Mouse (Mus musculus) gastrocnemius, adult 8-10 months (tissue): ENCODE data around the gene Egfl6. TPM values are rescaled to one million over a fixed set of nuclear protein-coding genes. Genes with fewer than 3 reads are reported as not detected.
A peak's percentile ranks its signal among the peaks of the same experiment; 100 is the strongest.
"Not testable (repeated sequence)": the region's sequence is repeated elsewhere in the genome, so short reads cannot be mapped to it uniquely, and the experiment has no call there.

Experiments
- DNase-seq, 2 experiments: peaks; one replicate each; pipeline ENCODE4 v3.0.0; 2022; ENCODE audit warnings: low spot score in 2 of 2
- total RNA-seq, 4 experiments: library from RNA; stranded (reverse); gene quantifications; 2 replicates each; pipeline ENCODE4 v1.2.4; 2022

The Egfl6 gene
- total RNA-seq, 4 experiments from 2014 or later, result 0.16 to 0.52 (median 0.34) TPM; not detected in 1

DNA sequence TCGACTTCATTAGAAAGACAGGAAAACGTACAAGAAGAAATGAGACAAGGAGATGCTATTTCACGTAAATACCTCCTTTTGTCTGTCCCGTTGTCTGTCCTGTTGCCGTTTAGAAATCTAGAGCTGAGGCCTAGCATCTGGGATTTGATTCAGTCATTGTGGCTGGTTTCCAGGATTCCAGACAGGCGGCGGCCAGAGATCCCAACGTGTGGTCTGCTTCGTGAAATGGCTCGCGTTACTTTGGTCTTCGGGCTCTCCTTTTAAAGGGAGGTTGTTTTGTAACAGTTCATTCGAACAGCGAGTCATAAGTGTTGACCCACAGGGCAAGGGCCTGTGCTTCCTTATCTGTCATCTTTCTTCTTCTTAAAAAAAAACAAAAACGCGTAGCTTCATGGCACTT is 67.2 kb downstream of the Egfl6 start, which contains the start of gene Tceanc:
Gene Tceanc, minus strand, starts transcription at position 223 of the 400 bp plus-strand sequence.
- peak in 1 of 2 experiments; percentile 8 for DNase-seq

DNA sequence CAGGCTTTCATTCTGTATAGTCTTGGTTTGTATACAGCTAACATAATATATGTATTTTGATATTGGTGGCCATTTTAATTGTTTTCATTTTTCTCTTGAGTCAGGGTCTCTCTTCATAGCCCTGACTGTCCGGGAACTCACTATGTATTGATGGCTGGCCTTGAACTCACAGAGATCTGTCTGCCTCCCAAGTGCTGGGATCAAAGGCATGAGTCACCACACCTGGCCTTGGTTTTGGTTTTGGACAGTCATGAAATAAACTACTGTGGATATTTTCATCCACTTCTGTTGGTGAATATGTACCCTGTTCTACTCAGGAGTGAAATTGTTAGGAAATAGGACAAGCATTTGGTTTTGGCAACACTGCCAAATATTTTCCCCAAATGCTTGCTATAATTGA is 68.9 kb downstream of the Egfl6 start:
- DNase-seq, result no peak

DNA sequence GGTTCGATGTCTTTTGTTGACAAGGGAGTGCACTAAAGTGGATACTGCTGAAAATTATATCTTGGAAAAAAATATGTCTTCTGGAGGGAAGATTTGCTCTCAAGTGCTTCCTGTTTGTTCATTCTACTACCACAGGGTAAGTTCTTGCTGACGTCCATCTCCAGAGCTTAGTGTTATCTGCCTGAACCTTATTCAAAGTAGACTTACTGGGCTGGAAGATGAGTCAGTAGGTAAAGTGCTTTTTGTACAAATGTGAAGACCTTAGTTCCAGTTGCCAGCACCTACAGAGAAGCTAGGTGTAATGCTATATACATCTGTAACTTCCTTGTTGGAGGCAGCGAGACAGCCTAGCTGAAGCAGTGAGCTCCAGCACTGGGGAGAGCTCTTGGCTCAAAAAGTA is 69.6 kb downstream of the Egfl6 start:
- DNase-seq, result no peak

DNA sequence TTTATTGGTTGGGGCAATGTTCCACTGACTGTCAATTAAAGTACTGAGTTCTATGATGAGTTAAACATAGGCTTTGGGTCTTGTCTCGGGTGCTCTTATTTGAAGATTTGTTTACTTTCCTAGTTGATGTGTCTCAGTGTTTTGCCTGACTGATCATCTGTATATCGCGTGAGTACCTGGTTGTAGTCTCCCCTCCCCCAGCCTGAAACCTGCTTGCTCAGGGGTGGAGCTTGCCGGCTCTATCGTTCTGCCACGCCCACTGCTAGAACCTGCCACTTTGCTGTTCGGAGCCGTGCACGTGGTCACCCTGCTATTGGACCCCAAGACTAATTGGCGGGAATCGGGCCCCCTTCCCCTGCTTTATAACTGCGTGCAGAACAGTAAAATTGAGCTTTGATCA is 71.5 kb downstream of the Egfl6 start:
- DNase-seq, result not testable (repeated sequence)

DNA sequence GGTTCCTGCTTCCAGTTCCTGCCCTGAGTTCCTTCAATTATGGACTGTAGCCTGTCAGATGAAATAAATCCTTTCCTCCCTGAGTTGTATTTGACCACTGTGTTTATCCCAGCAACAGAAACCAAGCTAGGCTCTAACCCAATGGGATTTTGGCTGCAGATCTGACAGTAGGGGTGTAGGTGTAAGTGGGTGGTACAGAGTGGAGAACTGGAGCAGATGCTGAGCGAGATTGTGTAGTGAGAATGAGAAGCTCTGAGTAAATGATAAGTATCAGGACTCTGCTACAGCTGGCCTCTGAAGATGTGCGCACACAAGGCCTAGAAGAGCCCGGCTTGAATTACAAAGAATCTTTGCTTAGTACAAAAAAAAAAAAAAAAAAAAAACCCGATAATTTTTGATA is 73.4 kb downstream of the Egfl6 start:
- no peak for DNase-seq

DNA sequence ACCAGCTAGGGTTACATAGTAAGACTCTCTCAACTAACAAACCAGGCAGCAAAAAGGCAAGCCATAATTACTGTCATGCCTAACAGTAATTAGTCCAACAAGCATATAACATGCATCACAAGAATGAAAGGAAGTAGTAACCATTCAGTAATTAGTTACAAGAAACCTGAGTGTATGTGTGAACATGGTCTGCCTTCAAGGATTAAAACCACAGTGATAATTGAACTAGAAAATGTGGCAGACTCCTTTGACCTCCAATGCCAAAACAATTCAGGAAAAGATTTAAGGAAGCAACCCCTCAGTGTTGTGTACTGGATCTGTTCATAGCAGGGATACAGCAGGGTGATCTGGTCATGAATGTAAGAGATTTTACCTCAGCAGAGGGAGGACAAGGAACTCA is 74.4 kb downstream of the Egfl6 start:
- no peak for DNase-seq

DNA sequence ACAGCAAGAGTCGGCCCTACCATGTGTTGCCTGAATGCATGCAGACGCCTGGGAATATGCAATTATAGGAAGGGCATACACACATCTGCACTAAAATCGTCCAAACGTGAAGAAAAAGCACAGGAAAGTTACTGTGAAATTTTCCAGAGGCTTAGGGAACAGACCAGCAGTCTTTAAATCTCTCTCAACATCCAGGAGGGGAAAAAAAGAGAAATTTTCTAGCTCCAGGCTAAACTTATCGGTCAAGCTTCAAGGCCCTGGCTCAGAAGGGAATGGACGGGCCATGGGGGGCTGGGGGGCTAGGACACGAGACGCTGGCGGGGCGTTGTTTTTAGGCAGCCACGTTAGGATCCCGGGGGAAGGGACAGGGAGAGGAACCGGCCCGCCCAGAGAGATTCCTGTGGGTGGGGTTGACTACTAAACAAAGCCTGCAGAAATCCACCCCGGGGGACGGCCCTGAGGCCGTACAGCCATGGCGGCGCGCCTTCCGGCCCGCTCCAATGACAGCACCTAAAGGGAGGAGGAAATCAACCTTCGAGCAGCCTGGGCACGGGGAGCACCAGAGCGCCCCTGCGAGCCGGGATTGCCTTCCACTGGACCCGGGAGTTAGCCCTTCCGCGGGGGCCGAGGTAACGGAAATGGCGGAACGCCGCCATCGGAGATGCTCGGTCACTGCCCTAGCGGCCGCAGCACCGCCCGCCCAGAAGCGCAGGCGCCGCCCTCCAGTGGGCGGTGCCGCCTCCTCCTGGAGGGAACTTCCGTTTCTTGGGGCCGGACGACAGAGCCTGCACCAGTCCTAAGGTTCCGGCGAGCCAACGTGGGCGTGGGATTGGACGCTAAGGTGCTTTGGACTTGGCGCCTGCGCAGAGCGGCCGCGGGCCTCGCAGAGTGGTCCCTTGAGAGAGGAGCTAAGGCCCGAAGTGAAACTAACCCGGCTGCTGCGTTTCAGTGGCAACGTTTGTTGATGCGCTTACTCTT is 75.5 kb downstream of the Egfl6 start:
- peak; percentile 89 to 93 for DNase-seq

DNA sequence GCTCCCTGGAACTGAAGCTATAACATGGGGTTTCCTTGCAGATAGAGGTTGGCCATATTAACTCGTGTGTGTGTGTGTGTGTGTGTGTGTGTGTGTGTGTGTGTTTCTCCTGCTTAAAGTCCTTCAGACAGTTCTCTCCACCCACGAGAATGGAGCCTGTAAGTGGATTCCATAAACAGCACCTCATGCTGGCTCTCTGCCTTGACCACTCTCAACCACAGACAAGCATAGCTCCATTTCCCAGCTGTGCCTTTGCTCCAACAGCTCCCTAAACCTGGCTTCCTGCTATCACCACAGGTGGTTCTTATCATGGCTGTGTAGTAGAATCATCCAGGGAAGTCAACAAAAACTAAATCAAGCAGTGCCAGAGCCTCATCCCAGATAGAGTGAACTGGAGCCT is 81.1 kb downstream of the Egfl6 start:
- no peak for DNase-seq

DNA sequence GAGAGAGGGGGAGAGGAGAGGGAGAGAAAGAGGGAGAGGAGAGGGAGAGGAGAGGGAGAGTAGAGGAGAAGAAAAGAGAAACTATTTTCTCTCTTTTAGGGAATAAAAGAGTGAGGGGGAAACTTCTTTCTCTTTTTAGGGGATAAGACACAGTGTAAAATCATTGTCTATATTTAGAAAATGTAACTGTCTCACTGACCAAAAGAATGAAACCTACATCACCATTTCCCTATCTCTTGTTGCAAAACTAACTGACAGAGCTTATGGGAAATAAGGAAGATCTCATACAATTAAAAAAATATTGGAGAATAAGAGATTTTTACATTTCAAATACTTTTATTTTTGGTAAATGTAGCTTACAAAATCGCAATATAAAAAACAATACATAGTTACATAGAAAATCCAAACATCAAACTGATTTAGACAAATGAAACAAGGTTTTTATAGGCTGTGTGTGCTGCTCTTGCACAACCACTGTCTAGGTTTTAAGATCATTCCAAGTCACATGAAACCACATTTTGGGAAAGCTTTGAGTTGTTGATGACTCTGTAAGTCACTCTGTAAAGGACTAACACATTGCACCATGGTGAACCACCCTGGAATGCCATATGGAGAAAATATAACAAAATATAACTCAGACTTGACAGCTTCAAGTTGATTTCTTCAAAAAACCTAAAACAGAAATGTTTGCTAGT is 85.9 kb downstream of the Egfl6 start:
- DNase-seq, result no peak

DNA sequence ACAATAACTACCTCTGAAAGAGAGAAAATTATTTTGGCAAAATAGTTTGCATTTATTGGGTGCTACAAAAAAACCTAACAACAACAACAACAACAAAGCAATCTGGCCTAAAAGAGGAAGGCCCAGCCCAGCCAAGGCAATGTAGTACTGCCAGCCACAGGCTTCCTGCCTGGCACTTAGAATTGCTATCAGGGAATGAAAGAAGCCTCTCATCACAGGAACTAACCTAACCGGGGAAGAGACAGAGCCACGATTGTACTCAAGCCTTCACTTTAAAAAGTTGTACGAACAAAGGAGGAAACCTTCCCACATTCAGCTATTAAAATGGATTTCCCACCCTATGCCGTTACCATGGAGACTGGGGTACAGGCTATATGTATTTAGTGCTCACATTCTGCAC is 87.7 kb downstream of the Egfl6 start:
- no peak for DNase-seq

DNA sequence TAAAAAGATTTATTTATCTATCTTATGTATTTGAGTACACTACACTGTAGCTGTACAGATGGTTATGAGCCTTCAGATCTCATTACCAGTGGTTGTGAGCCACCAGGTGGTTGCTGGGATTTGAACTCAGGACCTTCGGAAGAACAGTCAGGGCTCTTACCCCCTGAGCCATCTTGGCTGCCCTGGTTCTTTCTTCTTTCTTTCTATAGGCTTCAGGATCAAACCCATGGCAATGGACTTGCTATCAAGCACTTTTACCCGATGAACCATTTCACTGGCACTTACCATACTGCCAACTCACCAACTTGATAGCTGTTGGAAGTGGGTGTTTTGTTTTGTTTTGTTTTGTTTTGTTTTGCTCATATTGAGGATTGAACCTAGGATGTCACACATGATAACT is 90.5 kb downstream of the Egfl6 start:
- DNase-seq, result no peak

DNA sequence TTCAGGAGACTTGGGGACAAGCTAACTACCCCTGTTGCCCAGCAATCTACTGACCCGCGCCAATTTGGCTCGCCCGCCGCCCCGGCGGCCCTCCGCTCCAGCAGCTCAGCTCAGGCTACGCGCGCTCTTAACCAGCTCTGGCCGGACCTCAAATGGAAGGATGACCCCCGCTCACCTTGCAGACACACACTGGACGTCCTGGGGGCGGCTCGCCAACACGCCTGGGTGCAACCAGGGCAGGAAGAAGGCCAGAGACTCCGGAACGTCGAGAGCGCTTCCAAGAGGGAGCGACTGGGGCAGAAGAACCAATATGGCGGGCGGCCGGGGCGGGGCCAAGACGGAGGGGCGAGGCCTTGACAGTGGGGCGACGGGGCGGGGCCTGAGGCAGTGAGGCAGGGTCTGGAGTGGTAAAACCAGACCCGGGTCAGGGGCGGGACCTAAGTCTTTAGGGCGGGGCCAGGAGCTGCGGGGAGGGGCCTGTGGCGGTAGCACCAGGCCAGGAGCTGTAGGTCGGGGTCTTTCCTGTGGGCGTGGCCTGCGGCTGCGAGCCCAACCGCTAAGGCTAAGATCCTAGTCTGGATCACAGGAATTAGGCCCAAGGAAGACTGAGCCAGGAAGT is 106.0 kb downstream of the Egfl6 start, which contains the start of gene Rab9:
Gene Rab9, minus strand, starts transcription at position 503 of the 619 bp plus-strand sequence.
- DNase-seq, result peak; percentile 89

DNA sequence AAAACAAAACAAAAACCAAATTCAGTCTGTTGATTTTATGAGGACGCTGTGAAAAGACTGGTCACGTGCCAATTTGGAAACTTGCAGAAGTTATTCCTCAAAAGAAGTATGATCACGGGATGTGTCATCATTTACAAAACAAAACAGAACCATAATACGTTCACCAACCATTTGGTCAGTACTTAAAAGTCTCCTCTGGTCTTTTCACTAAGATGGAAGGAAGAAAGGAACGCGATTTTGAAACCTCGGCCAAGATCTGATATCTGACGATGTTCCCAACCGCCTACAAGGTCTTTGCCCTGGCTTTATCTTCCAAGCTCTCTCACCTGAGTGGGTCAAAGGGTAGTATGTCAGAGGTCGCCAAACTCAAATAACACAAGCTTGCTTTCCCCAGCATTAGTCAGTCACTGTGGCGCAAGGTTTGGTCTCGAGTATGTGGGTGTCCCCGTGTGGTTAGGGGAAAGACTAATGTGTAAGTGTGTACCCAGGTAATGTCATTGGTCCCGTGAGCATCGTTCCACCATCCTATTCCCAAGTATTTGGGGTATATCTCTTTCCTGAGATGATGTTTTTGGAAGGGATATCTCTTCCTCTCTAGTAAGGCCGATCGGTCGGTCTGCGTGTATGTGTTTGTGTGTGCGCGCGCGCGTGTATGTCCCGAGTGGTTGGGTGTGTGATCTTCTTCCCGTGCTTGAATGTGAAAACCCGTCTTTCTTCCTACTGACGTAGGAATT is 106.7 kb downstream of the Egfl6 start:
- peak in 1 of 2 experiments; percentile 2 for DNase-seq

DNA sequence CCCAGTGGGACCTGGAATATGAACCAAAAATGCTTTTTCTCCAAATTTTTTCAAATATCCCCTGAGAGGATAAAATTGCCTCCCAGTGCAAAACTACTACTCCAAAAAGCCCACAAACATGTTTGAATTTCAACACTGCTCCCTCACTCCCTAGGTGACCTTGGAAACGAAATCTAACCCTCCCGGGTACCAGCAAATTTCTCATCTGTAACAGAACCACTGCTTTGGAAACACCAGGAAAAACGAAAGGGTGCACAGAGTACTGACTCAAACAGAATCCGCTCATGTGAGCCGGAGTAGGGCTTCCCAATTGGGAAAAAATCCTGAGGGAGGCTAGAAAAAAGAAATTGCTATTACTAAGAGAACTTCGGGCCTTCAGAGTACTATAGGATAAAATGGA is 108.1 kb downstream of the Egfl6 start:
- no peak for DNase-seq

Other genes with a start within 250 kb of the Egfl6 start
- gene Trappc2, start 145.1 kb downstream of the Egfl6 start, total RNA-seq, result 10 to 100 TPM; 16.4 to 21.3 (median 19.1) TPM
- 1 to 10 TPM; 4.3 to 6.5 (median 5.3) TPM for gene Ofd1, start 145.0 kb downstream of the Egfl6 start, total RNA-seq
- gene Rab9, start 105.9 kb downstream of the Egfl6 start, total RNA-seq, result 10 to 100 TPM; 15.3 to 19.5 (median 18.4) TPM
- gene Tceanc, start 67.2 kb downstream of the Egfl6 start, total RNA-seq, result 1 to 10 TPM; 1.7 to 3.8 (median 3.5) TPM